16 mouse cellular contexts compared by ENCODE assay signal in genomic region chr10:70139368-70139767, GRCm38 (mm10). TPM values are rescaled to one million over a fixed set of nuclear protein-coding genes. Genes with fewer than 3 reads are reported as not detected.
A peak's percentile ranks its signal among the peaks of the same experiment; 100 is the strongest.
DNase-seq lines count a peak whose midpoint lies in the region; ATAC-seq and TF ChIP-seq lines count a peak whose summit lies in the region.
"Had no signal": no experiment of that assay in that cellular context is flagged by ENCODE, and none has a peak within 500 bp of the region (broad histone marks: within the 10 kb centered on the region; RNA-seq: fewer than 3 reads in every experiment).

No protein-coding gene starts in this region.

- ATAC-seq in hindbrain, embryonic 14.5 days (ENCODE audit: low FRiP score), result no peak; the same call in 1 of the 2 replicates
- 0 out of 2 replicates have a peak, but pooled peaks have one; percentile 29 for ATAC-seq in midbrain, embryonic 15.5 days (replicated peaks)
- no peak for ATAC-seq in stomach, postnatal 0 days (ENCODE audit: low FRiP score, low TSS enrichment)
- ATAC-seq: intestine, embryonic 16.5 days had no signal

- H3K27me3 ChIP-seq in hindbrain, embryonic 14.5 days (ENCODE audit: control insufficient read depth, insufficient read depth, low read length), result no peaks in the 10 kb centered on the region
- H3K27me3 ChIP-seq in midbrain, embryonic 15.5 days (replicated peaks), result no peaks in the 10 kb centered on the region
- no peaks in the 10 kb centered on the region for H3K27me3 ChIP-seq in stomach, postnatal 0 days (ENCODE audit: control insufficient read depth, insufficient read depth, low read length)
- H3K27me3 ChIP-seq: limb, embryonic 12.5 days had no signal

- H3K36me3 ChIP-seq in hindbrain, embryonic 14.5 days (replicated peaks; ENCODE audit: control insufficient read depth, insufficient read depth), result 0 out of 2 replicates have a peak, but pooled peaks cover 11% of the 10 kb centered on the region
- H3K36me3 ChIP-seq in midbrain, embryonic 15.5 days (replicated peaks), result no peaks in the 10 kb centered on the region; the same call in 1 of the 2 replicates
- H3K36me3 ChIP-seq in stomach, postnatal 0 days (ENCODE audit: control insufficient read depth, insufficient read depth, low read length), result peaks cover 2% of the 10 kb centered on the region; the same call in 1 of the 2 replicates

- no peak for TF ChIP-seq CTCF in brain, embryonic 14.5 days (IDR thresholded peaks at IDR 0.05; ENCODE audit: borderline replicate concordance, extremely low read depth, insufficient read depth, insufficient read length)
- no peak for TF ChIP-seq CTCF in stomach, postnatal 0 days (IDR thresholded peaks at IDR 0.05; ENCODE audit: low read depth)

- H3K4me2 ChIP-seq in hindbrain, embryonic 14.5 days (replicated peaks), result no peak overlapping the region
- no peak overlapping the region for H3K4me2 ChIP-seq in midbrain, embryonic 15.5 days
- no peak overlapping the region for H3K4me2 ChIP-seq in stomach, postnatal 0 days (replicated peaks; ENCODE audit: low read depth)
- H3K4me2 ChIP-seq: limb, embryonic 12.5 days had no signal

- no peak for TF ChIP-seq POLR2A in brain, embryonic 14.5 days (IDR thresholded peaks at IDR 0.05; ENCODE audit: borderline replicate concordance, extremely low read depth, insufficient read depth, insufficient read length, poor library complexity, severe bottlenecking)

- no peaks in the 10 kb centered on the region for H3K9me3 ChIP-seq in hindbrain, embryonic 14.5 days (ENCODE audit: control insufficient read depth, low read length)
- H3K9me3 ChIP-seq in midbrain, embryonic 15.5 days, result no peaks in the 10 kb centered on the region
- no peaks in the 10 kb centered on the region for H3K9me3 ChIP-seq in stomach, postnatal 0 days (ENCODE audit: control insufficient read depth, low read length)
- H3K9me3 ChIP-seq: limb, embryonic 12.5 days had no signal

- peak; percentile 40 for DNase-seq in embryo, embryonic 10.5 days (ENCODE audit: low spot score)
- no peak for DNase-seq in embryo, embryonic 10 days (ENCODE audit: low spot score)
- peak; percentile 71 for DNase-seq in brain, embryonic 14.5 days (ENCODE audit: low read depth)
- peak; percentile 33 for DNase-seq in hindbrain, embryonic 14.5 days (ENCODE audit: low spot score)
- DNase-seq in cerebellum, adult 11-12 months, result no peak
- no peak for DNase-seq in stomach, postnatal 0 days (ENCODE audit: low spot score)
- no peak for DNase-seq in cerebellum, adult 9-10 months
- DNase-seq: adrenal gland, postnatal 14 days; gastrocnemius, postnatal 25 days; kidney, postnatal 36 days; layer of hippocampus, postnatal 36 days; lung, postnatal 36 days; thymus, postnatal 25 days had no signal

- TF ChIP-seq EP300 in stomach, postnatal 0 days (optimal IDR thresholded peaks at IDR 0.05), result no peak

- 29% methylated on average over 6 of the region's 6 CpGs for WGBS in hindbrain, embryonic 14.5 days
- WGBS in midbrain, embryonic 15.5 days, result 10% methylated on average over 6 of the region's 6 CpGs
- WGBS in stomach, postnatal 0 days, result 69% methylated on average over 6 of the region's 6 CpGs

- no peak overlapping the region for H3K4me3 ChIP-seq in hindbrain, embryonic 14.5 days (replicated peaks; ENCODE audit: low read length)
- H3K4me3 ChIP-seq in midbrain, embryonic 15.5 days, result no peak overlapping the region
- no peak overlapping the region for H3K4me3 ChIP-seq in stomach, postnatal 0 days (ENCODE audit: low read depth, low read length)
- H3K4me3 ChIP-seq: limb, embryonic 12.5 days had no signal

- H3K9ac ChIP-seq in hindbrain, embryonic 14.5 days, result no peak overlapping the region
- H3K9ac ChIP-seq in midbrain, embryonic 15.5 days, result no peak overlapping the region
- no peak overlapping the region for H3K9ac ChIP-seq in stomach, postnatal 0 days (ENCODE audit: low read length)
- H3K9ac ChIP-seq: limb, embryonic 12.5 days had no signal

- peak overlapping the region; percentile 57; the same call in 1 of the 2 replicates for H3K27ac ChIP-seq in hindbrain, embryonic 14.5 days
- H3K27ac ChIP-seq in midbrain, embryonic 15.5 days, result peak overlapping the region; percentile 58
- no peak overlapping the region for H3K27ac ChIP-seq in stomach, postnatal 0 days (replicated peaks)
- H3K27ac ChIP-seq: limb, embryonic 12.5 days had no signal

- peaks cover 14% of the 10 kb centered on the region; the same call in 1 of the 2 replicates for H3K4me1 ChIP-seq in hindbrain, embryonic 14.5 days (replicated peaks; ENCODE audit: control insufficient read depth, insufficient read depth, low read length)
- peaks cover 18% of the 10 kb centered on the region for H3K4me1 ChIP-seq in midbrain, embryonic 15.5 days
- 0 out of 2 replicates have a peak, but pooled peaks cover 2% of the 10 kb centered on the region for H3K4me1 ChIP-seq in stomach, postnatal 0 days (replicated peaks; ENCODE audit: control insufficient read depth, insufficient read depth)
- H3K4me1 ChIP-seq: limb, embryonic 12.5 days had no signal

RNA-seq across cellular contexts. Expression of gene Ccdc6, which starts 42.4 kb away (rescaled TPM):
- 27.6 and 44.2 TPM in 2 replicates for polyA plus RNA-seq in brain, embryonic 14.5 days (2012; rRNA removed)
- polyA plus RNA-seq in hindbrain, embryonic 14.5 days (2014; fragmentation: Nextera tagmentation; extraction: Ambion mirVana), result 29.6 and 30.1 TPM in 2 replicates
- 23.3 and 25.3 TPM in 2 replicates for polyA plus RNA-seq in midbrain, embryonic 15.5 days (2015; fragmentation: Nextera tagmentation; extraction: Ambion mirVana)
- 9.4 and 10.0 TPM in 2 replicates for polyA plus RNA-seq in stomach, postnatal 0 days (2015; fragmentation: Nextera tagmentation; extraction: Ambion mirVana)

Comparison
In these comparisons a context has a peak if more than half of its experiments do, and no peak if none do; other contexts are left out.
1. DNase-seq: peak in embryo, embryonic 10.5 days (single experiment), brain, embryonic 14.5 days (single experiment) and hindbrain, embryonic 14.5 days (single experiment); none in embryo, embryonic 10 days (single experiment), cerebellum, adult 11-12 months (single experiment), stomach, postnatal 0 days (single experiment) and cerebellum, adult 9-10 months (single experiment).